Comparison of ENCODE assay signal across 8 mouse cellular contexts in the genomic region with DNA sequence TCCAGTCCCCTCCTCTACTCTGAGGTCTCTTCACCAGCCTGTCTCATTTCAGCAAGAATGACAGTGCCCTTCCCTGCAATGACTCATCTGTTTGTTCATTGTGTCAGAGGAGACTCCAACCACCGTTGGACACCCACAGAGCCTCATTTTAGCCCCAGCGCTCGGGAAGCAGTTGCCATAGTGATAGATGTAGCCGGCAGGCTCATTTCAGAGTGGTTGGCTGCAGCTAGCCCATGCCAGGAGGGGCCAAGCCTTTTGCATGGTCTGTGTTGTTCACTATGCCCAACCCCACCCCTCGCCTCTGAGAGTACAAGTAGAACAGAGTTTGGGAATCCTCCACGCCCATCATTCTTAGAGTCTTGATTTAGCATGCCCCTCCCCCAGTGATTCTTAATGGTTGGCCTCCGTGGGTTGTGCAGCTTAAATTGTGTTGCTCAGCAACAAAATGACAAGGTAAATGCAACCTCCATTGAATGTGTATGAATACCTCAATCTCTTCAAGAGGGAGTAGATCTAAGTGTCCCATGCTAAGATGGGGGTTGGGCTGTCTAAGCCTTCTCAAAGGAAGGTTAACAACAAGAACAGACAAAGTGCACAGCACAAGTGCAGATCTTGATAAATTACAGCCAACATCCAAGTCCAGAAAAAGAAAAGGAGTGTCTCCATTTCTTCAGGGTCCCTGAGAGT. TPM values are rescaled to one million over a fixed set of nuclear protein-coding genes. Genes with fewer than 3 reads are reported as not detected.
DNase-seq lines count a peak whose midpoint lies in the region; ATAC-seq and TF ChIP-seq lines count a peak whose summit lies in the region.

No protein-coding gene starts in this region.

- TF ChIP-seq POLR2A in MEL (IDR thresholded peaks at IDR 0.05; ENCODE audit: control insufficient read depth in 1 of 2, insufficient read depth in 1 of 2, low read depth in 1 of 2, low read length in 2 of 2, poor library complexity in 1 of 2), result no peak
- TF ChIP-seq POLR2A in cortical plate, adult 2 months (IDR thresholded peaks at IDR 0.05; ENCODE audit: extremely low read depth, insufficient read depth, low read length), result no peak

- peaks cover 50 to 62% of the 10 kb centered on the region in 2 experiments for H3K4me1 ChIP-seq in MEL (ENCODE audit: control insufficient read depth in 1 of 2, insufficient read depth in 2 of 2, low read length in 2 of 2)
- peaks cover 9% of the 10 kb centered on the region for H3K4me1 ChIP-seq in cortical plate, adult 2 months (ENCODE audit: control insufficient read depth, insufficient read depth, low read length)
- H3K4me1 ChIP-seq in hindbrain, embryonic 14.5 days (replicated peaks; ENCODE audit: control insufficient read depth, insufficient read depth, low read length), result peaks cover 19% of the 10 kb centered on the region
- H3K4me1 ChIP-seq in liver, postnatal 0 days (ENCODE audit: insufficient read depth), result peaks cover 51% of the 10 kb centered on the region
- peaks cover 14% of the 10 kb centered on the region for H3K4me1 ChIP-seq in limb, embryonic 10.5 days

- no peak for TF ChIP-seq RAD21 in MEL (IDR thresholded peaks at IDR 0.05; ENCODE audit: low read depth, low read length)

- no peak overlapping the region for H3K4me3 ChIP-seq in MEL (ENCODE audit: control insufficient read depth in 1 of 2, insufficient read depth in 1 of 2, low read depth in 2 of 2, low read length in 2 of 2)
- H3K4me3 ChIP-seq in cortical plate, adult 2 months (ENCODE audit: insufficient read depth, low read length), result no peak overlapping the region
- no peak overlapping the region for H3K4me3 ChIP-seq in hindbrain, embryonic 14.5 days (replicated peaks; ENCODE audit: low read length)
- no peak overlapping the region for H3K4me3 ChIP-seq in liver, postnatal 0 days (ENCODE audit: low read depth, low read length)
- H3K4me3 ChIP-seq in limb, embryonic 10.5 days, result no peak overlapping the region

- 5% methylated on average over 7 of the region's 7 CpGs for WGBS in hindbrain, embryonic 14.5 days
- 27% methylated on average over 7 of the region's 7 CpGs for WGBS in liver, postnatal 0 days (ENCODE audit: insufficient replicate concordance)
- 37% methylated on average over 7 of the region's 7 CpGs for WGBS in limb, embryonic 10.5 days

- TF ChIP-seq EP300 in MEL (IDR thresholded peaks at IDR 0.05; ENCODE audit: low read depth in 1 of 2, low read length in 2 of 2), result peak in 1 of 2 experiments; percentile 28; a peak in 2 of 4 replicates
- no peak for TF ChIP-seq EP300 in liver, postnatal 0 days (IDR thresholded peaks at IDR 0.05; ENCODE audit: low read depth)

- DNase-seq in MEL (ENCODE audit: low read depth, low spot score), result peak; percentile 83
- peak; percentile 61 for DNase-seq in hindbrain, embryonic 14.5 days (ENCODE audit: low spot score)
- DNase-seq in liver, postnatal 0 days, result peak; percentile 47
- DNase-seq in right cerebral cortex, postnatal 4 days, result peak; percentile 35
- DNase-seq in limb, embryonic 10.5 days (ENCODE audit: low spot score), result no peak
- DNase-seq in urinary bladder, adult 2 months (ENCODE audit: low spot score), result no peak
- no peak for DNase-seq in spleen, postnatal 4 days (ENCODE audit: low spot score in 2 of 2)

- TF ChIP-seq CTCF in MEL (IDR thresholded peaks at IDR 0.05 in 2 of 3, conservative IDR thresholded peaks at IDR 0.05 in 1 of 3; ENCODE audit: control insufficient read depth in 1 of 3, insufficient read depth in 1 of 3, low read depth in 2 of 3, low read length in 3 of 3, poor library complexity in 1 of 3, severe bottlenecking in 1 of 3), result no peak
- no peak for TF ChIP-seq CTCF in cortical plate, adult 2 months (IDR thresholded peaks at IDR 0.05; ENCODE audit: extremely low read depth, insufficient read depth, low read length)
- TF ChIP-seq CTCF in liver, postnatal 0 days (IDR thresholded peaks at IDR 0.05; ENCODE audit: low read depth), result no peak

- peaks cover 0 to 56% of the 10 kb centered on the region in 2 experiments; a peak in 2 of 4 replicates for H3K36me3 ChIP-seq in MEL (ENCODE audit: control insufficient read depth in 1 of 2, insufficient read depth in 2 of 2, low read length in 2 of 2)
- H3K36me3 ChIP-seq in hindbrain, embryonic 14.5 days (replicated peaks; ENCODE audit: control insufficient read depth, insufficient read depth), result no peaks in the 10 kb centered on the region
- no peaks in the 10 kb centered on the region for H3K36me3 ChIP-seq in liver, postnatal 0 days (replicated peaks; ENCODE audit: insufficient read depth, low read length)
- H3K36me3 ChIP-seq in limb, embryonic 10.5 days, result no peaks in the 10 kb centered on the region

- H3K9me3 ChIP-seq in MEL (replicated peaks; ENCODE audit: insufficient read depth, low read length), result no peaks in the 10 kb centered on the region
- H3K9me3 ChIP-seq in hindbrain, embryonic 14.5 days (ENCODE audit: control insufficient read depth, low read length), result no peaks in the 10 kb centered on the region
- no peaks in the 10 kb centered on the region for H3K9me3 ChIP-seq in liver, postnatal 0 days (ENCODE audit: low read length)
- no peaks in the 10 kb centered on the region for H3K9me3 ChIP-seq in limb, embryonic 10.5 days (replicated peaks)

- H3K27ac ChIP-seq in MEL (ENCODE audit: control insufficient read depth, low read depth, low read length), result peak overlapping the region; percentile 91
- 0 out of 2 replicates have a peak overlapping the region, but pooled peaks have one; percentile 38 for H3K27ac ChIP-seq in cortical plate, adult 2 months (ENCODE audit: insufficient read depth, low read length)
- H3K27ac ChIP-seq in hindbrain, embryonic 14.5 days, result peak overlapping the region; percentile 64
- H3K27ac ChIP-seq in liver, postnatal 0 days (ENCODE audit: low read depth), result 0 out of 2 replicates have a peak overlapping the region, but pooled peaks have one; percentile 34
- no peak overlapping the region for H3K27ac ChIP-seq in limb, embryonic 10.5 days

- H3K79me2 ChIP-seq in MEL (ENCODE audit: control insufficient read depth, insufficient read depth, low read length, poor library complexity), result peaks cover 6% of the 10 kb centered on the region

- peak overlapping the region; percentile 27; the same call in 1 of the 2 replicates for H3K4me2 ChIP-seq in hindbrain, embryonic 14.5 days (replicated peaks)
- no peak overlapping the region for H3K4me2 ChIP-seq in liver, postnatal 0 days (ENCODE audit: low read depth, low read length)

- peak overlapping the region; percentile 56 for H3K9ac ChIP-seq in MEL (ENCODE audit: control insufficient read depth, low read depth, low read length, poor library complexity, severe bottlenecking)
- H3K9ac ChIP-seq in hindbrain, embryonic 14.5 days, result no peak overlapping the region
- no peak overlapping the region for H3K9ac ChIP-seq in liver, postnatal 0 days (replicated peaks)

- peak; percentile 80 for ATAC-seq in hindbrain, embryonic 14.5 days (ENCODE audit: low FRiP score)
- no peak for ATAC-seq in liver, postnatal 0 days

- no peaks in the 10 kb centered on the region for H3K27me3 ChIP-seq in MEL (ENCODE audit: control insufficient read depth in 1 of 2, insufficient read depth in 2 of 2, low read length in 2 of 2)
- no peaks in the 10 kb centered on the region for H3K27me3 ChIP-seq in hindbrain, embryonic 14.5 days (ENCODE audit: control insufficient read depth, insufficient read depth, low read length)
- H3K27me3 ChIP-seq in liver, postnatal 0 days (ENCODE audit: insufficient read depth, low read length), result no peaks in the 10 kb centered on the region
- no peaks in the 10 kb centered on the region for H3K27me3 ChIP-seq in limb, embryonic 10.5 days (ENCODE audit: low read depth, poor library complexity, severe bottlenecking)

TF ChIP-seq in MEL, 35 proteins besides CTCF, POLR2A, EP300 and RAD21 (continues in another document):
- peak; percentile 45; the same call in 1 of the 2 replicates for TF ChIP-seq ZKSCAN1 (IDR thresholded peaks at IDR 0.05; ENCODE audit: low read depth, low read length)
- peak; percentile 29; the same call in 1 of the 2 replicates for TF ChIP-seq NELFE (IDR thresholded peaks at IDR 0.05; ENCODE audit: low read depth, low read length)
- no peak; the same call in 1 of the 2 replicates for TF ChIP-seq TCF12 (IDR thresholded peaks at IDR 0.05; ENCODE audit: low read depth, low read length)
- TF ChIP-seq MAX (IDR thresholded peaks at IDR 0.05; ENCODE audit: low read length), result 0 out of 2 replicates have a peak, but pooled peaks have one; percentile 42
- TF ChIP-seq JUND (IDR thresholded peaks at IDR 0.05; ENCODE audit: low read depth, low read length), result 0 out of 2 replicates have a peak, but pooled peaks have one; percentile 51
- TF ChIP-seq ZC3H11A (IDR thresholded peaks at IDR 0.05; ENCODE audit: low read depth, low read length), result no peak
- TF ChIP-seq ZNF384 (IDR thresholded peaks at IDR 0.05; ENCODE audit: low read depth, low read length), result 0 out of 2 replicates have a peak, but pooled peaks have one; percentile 4
- TF ChIP-seq HCFC1 (IDR thresholded peaks at IDR 0.05; ENCODE audit: low read depth, low read length), result no peak
- TF ChIP-seq CHD2 (IDR thresholded peaks at IDR 0.05; ENCODE audit: low read length), result peak; percentile 43
- TF ChIP-seq MXI1 (IDR thresholded peaks at IDR 0.05; ENCODE audit: low read depth, low read length), result peak; percentile 48
- TF ChIP-seq BHLHE40 (IDR thresholded peaks at IDR 0.05; ENCODE audit: borderline replicate concordance, low read depth, low read length), result no peak

RNA-seq across cellular contexts. Expression of a gene that starts 5.3 kb away (rescaled TPM):
- 37.9 and 42.8 TPM in 2 replicates for total RNA-seq in MEL (2012; rRNA removed)
- 100 to 1,000 TPM in 1 of 2 experiments, 10 to 100 TPM in 1; 62.5 to 114 TPM for polyA plus RNA-seq in MEL (2012; ENCODE audit: insufficient read depth in 1 of 2, insufficient read length in 2 of 2, low read depth in 1 of 2, low replicate concordance in 2 of 2, missing spikeins in 1 of 2)
- 84.0 and 88.6 TPM in 2 replicates for polyA plus RNA-seq in cortical plate, adult 2 months (2012; rRNA removed)
- polyA plus RNA-seq in hindbrain, embryonic 14.5 days (2014; fragmentation: Nextera tagmentation; extraction: Ambion mirVana), result 102 and 116 TPM in 2 replicates
- 14.8 and 17.3 TPM in 2 replicates for polyA plus RNA-seq in liver, postnatal 0 days (2015; fragmentation: Nextera tagmentation; extraction: Ambion mirVana)
- polyA plus RNA-seq in limb, embryonic 10.5 days (2016; fragmentation: Nextera tagmentation; extraction: Ambion mirVana), result 29.6 and 36.2 TPM in 2 replicates
- 29.9 and 37.2 TPM in 2 replicates for polyA plus RNA-seq in urinary bladder, adult 2 months (2012; rRNA removed)

RNA-seq across cellular contexts. Expression of a gene that starts 29.0 kb away (rescaled TPM):
- total RNA-seq in MEL (2012; rRNA removed), result 0.31 TPM in 1 of 2 replicates, not detected in the other
- under 1 TPM in 1 of 2 experiments, not detected in 1; 0.22 TPM for polyA plus RNA-seq in MEL (2012; ENCODE audit: insufficient read depth in 1 of 2, insufficient read length in 2 of 2, low read depth in 1 of 2, low replicate concordance in 2 of 2, missing spikeins in 1 of 2)
- 22.0 and 23.8 TPM in 2 replicates for polyA plus RNA-seq in cortical plate, adult 2 months (2012; rRNA removed)
- 8.8 and 9.1 TPM in 2 replicates for polyA plus RNA-seq in hindbrain, embryonic 14.5 days (2014; fragmentation: Nextera tagmentation; extraction: Ambion mirVana)
- 112 and 113 TPM in 2 replicates for polyA plus RNA-seq in liver, postnatal 0 days (2015; fragmentation: Nextera tagmentation; extraction: Ambion mirVana)
- polyA plus RNA-seq in limb, embryonic 10.5 days (2016; fragmentation: Nextera tagmentation; extraction: Ambion mirVana), result 0.98 and 2.0 TPM in 2 replicates
- polyA plus RNA-seq in urinary bladder, adult 2 months (2012; rRNA removed), result 57.5 and 62.9 TPM in 2 replicates

Comparison
In these comparisons a context has a peak if more than half of its experiments do, and no peak if none do; other contexts are left out.
1. DNase-seq: peak in MEL (single experiment), hindbrain, embryonic 14.5 days (single experiment), liver, postnatal 0 days (single experiment) and right cerebral cortex, postnatal 4 days (single experiment); none in limb, embryonic 10.5 days (single experiment), urinary bladder, adult 2 months (single experiment) and spleen, postnatal 4 days (0 of 2).